Mouse (Mus musculus) kidney, adult 2 months (tissue): Measurements from ENCODE around the gene Aagab. TPM values are rescaled to one million over a fixed set of nuclear protein-coding genes. Genes with fewer than 3 reads are reported as not detected.

ENCODE experiments used
- DNase-seq: peaks from one replicate; pipeline ENCODE4 v3.0.0; 2021
- H3K27ac ChIP-seq: fragments of 200-500 bp; 2 replicates; pipeline ENCODE4 v1.5.1; 2012; ENCODE audit warnings: low read depth, low read length, control low read depth, inconsistent platforms; ENCODE audit not compliant: insufficient read depth
- H3K27me3 ChIP-seq: fragments of 200-500 bp; replicated peaks from 2 replicates; pipeline ENCODE4 v1.6.1; 2012; ENCODE audit warnings: mild to moderate bottlenecking, moderate library complexity, low read length, inconsistent platforms; ENCODE audit not compliant: control insufficient read depth, insufficient read depth
- H3K36me3 ChIP-seq: fragments of 200-500 bp; 2 replicates; pipeline ENCODE4 v1.6.1; 2012; ENCODE audit warnings: mild to moderate bottlenecking, moderate library complexity, low read length, inconsistent platforms; ENCODE audit not compliant: control insufficient read depth, insufficient read depth
- H3K4me1 ChIP-seq: fragments of 200-500 bp; 2 replicates; pipeline ENCODE4 v1.6.1; 2011; ENCODE audit warnings: low read length; ENCODE audit not compliant: control insufficient read depth, insufficient read depth
- H3K4me3 ChIP-seq: fragments of 200-500 bp; 2 replicates; pipeline ENCODE4 v1.5.1; 2011; ENCODE audit warnings: mild to moderate bottlenecking, low read depth, low read length, control low read depth; ENCODE audit not compliant: insufficient read depth
- CTCF ChIP-seq: fragments of 200-500 bp; conservative IDR thresholded peaks from 2 replicates; pipeline ENCODE4 v1.5.1; 2011; ENCODE audit warnings: low read depth, mild to moderate bottlenecking, control low read depth, low read length, moderate library complexity, mixed read lengths; ENCODE audit not compliant: insufficient read depth, insufficient read length
- POLR2A ChIP-seq: fragments of 200-500 bp; IDR thresholded peaks from one replicate; pipeline ENCODE4 v1.6.1; 2011; ENCODE audit warnings: low read depth, low read length, control low read depth
- WGBS: fragments of 180-500 bp; shearing (Covaris S2); methylation state at CpG from one replicate; pipeline ENCODE4 v1.1.7; 2018; 5-methylcytosine and 5-hydroxymethylcytosine counted together
- polyA plus RNA-seq: library from polyadenylated mRNA; depleted of rRNA; stranded (reverse); fragments of >200 nt; gene quantifications from 2 replicates; pipeline ENCODE4 v1.2.3, GENCODE M21; 2012

The Aagab gene
- polyA plus RNA-seq, 1 experiment, result 15.7 TPM

GRCm38 (mm10) chr9:63645084-63645483 is 42.6 kb downstream of the Aagab start:
- Histone ChIP-seq H3K4me3 (no peak overlapping the region), H3K36me3 (no peaks in the 10 kb centered on the region; the same call in 1 of the 2 replicates)

GRCm38 (mm10) chr9:63647581-63648519 is 45.4 kb downstream of the Aagab start:
- no peak overlapping the region for H3K4me3 ChIP-seq
- peaks cover 8% of the 10 kb centered on the region; the same call in 1 of the 2 replicates for H3K4me1 ChIP-seq
- peak; percentile 79 for DNase-seq
- H3K27me3 ChIP-seq, result no peaks in the 10 kb centered on the region
- TF ChIP-seq CTCF (no peak), POLR2A (no peak)
- no peaks in the 10 kb centered on the region; the same call in 1 of the 2 replicates for H3K36me3 ChIP-seq
- WGBS, result 52% methylated on average over 9 of the region's 9 CpGs
- H3K27ac ChIP-seq, result no peak overlapping the region

More at GRCm38 (mm10) chr9:63645084-63645483, 42.6 kb downstream of the Aagab start:
- H3K4me1 ChIP-seq, result peaks cover 8% of the 10 kb centered on the region; the same call in 1 of the 2 replicates
- 81% methylated on average over 8 of the region's 8 CpGs for WGBS
- DNase-seq, result no peak
- TF ChIP-seq CTCF (no peak), POLR2A (no peak)
- no peak overlapping the region for H3K27ac ChIP-seq
- H3K27me3 ChIP-seq, result no peaks in the 10 kb centered on the region

GRCm38 (mm10) chr9:63648520-63648918 is 46.1 kb downstream of the Aagab start:
- Histone ChIP-seq H3K4me3 (no peak overlapping the region), H3K4me1 (peaks cover 7% of the 10 kb centered on the region; the same call in 1 of the 2 replicates), H3K27ac (no peak overlapping the region), H3K27me3 (no peaks in the 10 kb centered on the region), H3K36me3 (no peaks in the 10 kb centered on the region; the same call in 1 of the 2 replicates)
- WGBS, result 83% methylated on average over 9 of the region's 9 CpGs
- no peak for DNase-seq
- TF ChIP-seq CTCF, result no peak
- no peak for TF ChIP-seq POLR2A

DNA sequence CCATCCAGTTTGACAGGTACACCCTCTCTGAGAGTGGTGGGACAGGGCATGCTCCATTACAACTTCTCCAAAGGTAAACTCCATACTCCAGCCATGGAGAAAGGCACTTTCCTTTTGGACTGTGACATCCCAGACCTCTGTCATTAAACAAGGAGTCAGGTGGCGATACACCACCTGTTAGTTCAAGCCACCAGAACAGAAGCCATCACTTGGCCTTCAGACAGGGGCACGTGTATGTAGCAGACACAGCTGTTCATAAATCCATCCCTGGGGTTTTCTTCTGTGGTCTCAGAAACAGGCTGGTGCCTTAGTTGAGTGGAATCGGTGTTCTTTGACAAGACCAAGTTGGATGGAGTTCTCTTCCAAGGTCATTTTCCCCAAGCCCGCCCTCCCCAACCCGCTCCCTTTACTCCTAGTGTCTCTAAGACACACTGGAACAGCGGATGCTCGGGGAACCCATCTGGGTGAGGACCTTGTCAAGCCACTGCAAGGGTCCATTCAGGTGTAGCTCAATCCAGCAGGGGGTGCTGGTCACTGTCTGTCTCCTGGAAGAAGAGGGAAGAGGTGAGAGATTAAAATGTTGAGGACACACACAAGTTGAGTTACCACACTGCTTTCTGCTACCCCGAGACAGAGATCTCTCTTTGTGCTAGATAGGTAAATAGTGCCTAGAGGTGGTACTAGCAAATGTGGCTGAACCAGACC is 47.5 kb downstream of the Aagab start:
- TF ChIP-seq POLR2A (no peak), CTCF (peak; percentile 57)
- Histone ChIP-seq H3K27me3 (no peaks in the 10 kb centered on the region), H3K4me1 (peaks cover 4% of the 10 kb centered on the region; the same call in 1 of the 2 replicates), H3K36me3 (no peaks in the 10 kb centered on the region; the same call in 1 of the 2 replicates), H3K27ac (no peak overlapping the region), H3K4me3 (no peak overlapping the region)
- WGBS, result 86% methylated on average over 8 of the region's 8 CpGs
- peak; percentile 44 for DNase-seq

DNA sequence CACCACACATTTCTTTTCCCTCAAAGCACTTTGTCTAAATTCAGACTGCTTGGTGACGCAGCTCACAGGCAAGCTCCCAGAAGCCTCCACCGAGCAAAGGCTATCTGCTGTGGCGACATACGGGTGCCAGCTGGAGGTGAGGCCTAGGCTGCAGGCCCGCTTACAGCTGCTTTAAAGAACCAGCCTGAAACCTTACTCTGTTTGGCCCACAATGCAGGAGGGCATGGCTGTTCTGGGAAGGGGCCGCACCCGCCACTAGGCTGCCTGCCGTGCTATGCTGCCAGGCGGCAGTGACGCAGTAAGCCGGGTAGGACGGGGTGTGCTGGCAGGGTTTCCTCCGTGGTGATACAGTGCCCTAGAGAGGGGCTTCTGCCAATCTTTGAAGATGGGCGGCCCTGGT is 48.4 kb downstream of the Aagab start:
- H3K27ac ChIP-seq, result no peak overlapping the region
- DNase-seq, result no peak

DNA sequence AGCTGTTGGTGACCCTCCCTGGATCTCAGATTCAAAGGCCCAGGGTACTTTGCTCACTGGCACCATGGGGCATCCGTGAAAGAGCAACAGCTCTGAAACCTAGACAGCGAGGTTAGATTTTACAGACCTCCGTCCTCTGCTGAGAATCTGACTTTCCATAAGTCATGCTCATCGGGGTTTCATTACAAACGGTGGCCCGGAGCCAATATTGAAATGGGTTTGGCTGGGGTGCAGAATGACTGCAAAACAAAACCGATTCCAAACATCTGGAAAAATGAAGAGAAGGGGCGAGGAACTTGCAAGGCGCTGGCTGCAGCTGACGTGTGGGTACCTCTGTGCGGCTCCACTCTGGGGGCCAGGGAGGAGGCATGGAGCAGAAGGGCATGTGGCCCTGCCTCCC is 49.1 kb downstream of the Aagab start:
- Histone ChIP-seq H3K27ac (no peak overlapping the region), H3K4me1 (peaks cover 4% of the 10 kb centered on the region; the same call in 1 of the 2 replicates), H3K36me3 (no peaks in the 10 kb centered on the region; the same call in 1 of the 2 replicates), H3K27me3 (no peaks in the 10 kb centered on the region), H3K4me3 (no peak overlapping the region)
- peak; percentile 56 for DNase-seq
- TF ChIP-seq POLR2A (no peak), CTCF (no peak)
- WGBS, result 68% methylated on average over 11 of the region's 11 CpGs

More for the DNA sequence above, 48.4 kb downstream of the Aagab start:
- no peak overlapping the region for H3K4me3 ChIP-seq
- no peaks in the 10 kb centered on the region for H3K27me3 ChIP-seq
- WGBS, result 88% methylated on average over 14 of the region's 14 CpGs
- H3K36me3 ChIP-seq, result no peaks in the 10 kb centered on the region; the same call in 1 of the 2 replicates
- TF ChIP-seq CTCF (no peak), POLR2A (no peak)
- H3K4me1 ChIP-seq, result peaks cover 4% of the 10 kb centered on the region; the same call in 1 of the 2 replicates

GRCm38 (mm10) chr9:63653666-63654065 is 51.2 kb downstream of the Aagab start:
- no peaks in the 10 kb centered on the region for H3K27me3 ChIP-seq
- no peaks in the 10 kb centered on the region; the same call in 1 of the 2 replicates for H3K36me3 ChIP-seq
- WGBS, result 41% methylated on average over 7 of the region's 7 CpGs
- H3K27ac ChIP-seq, result no peak overlapping the region
- peaks cover 9% of the 10 kb centered on the region for H3K4me1 ChIP-seq
- peak; percentile 31 for DNase-seq
- H3K4me3 ChIP-seq, result no peak overlapping the region
- no peak for TF ChIP-seq CTCF
- TF ChIP-seq POLR2A, result no peak
